Mouse (Mus musculus): ENCODE results near the gene Slc25a47.

- no peak for TF ChIP-seq CTCF (IDR thresholded peaks at IDR 0.05; ENCODE audit: control insufficient read depth, insufficient read depth, insufficient read length)
- no peak for TF ChIP-seq MYOD1 (IDR thresholded peaks at IDR 0.05; ENCODE audit: control insufficient read depth, insufficient read length, low read depth)
- TF ChIP-seq MAX (IDR thresholded peaks at IDR 0.05) = no peak
These were observed 21.3 kb downstream of the Slc25a47 start for GRCm38 (mm10) chr12:108857109-108857508.

Measured in C2C12 (cell line).